Comparison of ENCODE assay signal across 20 mouse cellular contexts in the genomic region with DNA sequence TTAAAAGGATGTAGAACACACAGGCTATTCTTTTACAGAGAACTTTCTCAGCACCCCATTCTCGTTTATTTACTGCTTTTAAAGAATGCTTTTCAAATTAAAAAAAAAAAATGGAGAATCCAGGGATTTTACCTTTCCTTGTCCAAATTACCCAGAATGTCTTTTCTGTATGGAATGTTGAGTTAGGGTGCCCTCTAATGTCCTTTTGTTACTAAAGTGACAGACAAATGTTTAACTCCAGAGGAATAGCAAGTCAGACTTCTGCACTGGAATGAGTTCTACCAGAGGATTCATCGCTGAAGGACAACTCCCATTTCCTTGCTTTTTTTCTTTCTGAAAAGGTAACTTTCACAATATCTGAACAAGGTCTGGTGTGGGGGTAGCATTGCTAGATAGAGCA.
A peak's percentile ranks its signal among the peaks of the same experiment; 100 is the strongest.
DNase-seq lines count a peak whose midpoint lies in the region; TF ChIP-seq lines count a peak whose summit lies in the region.
"Had no signal": no experiment of that assay in that cellular context is flagged by ENCODE, and none has a peak within 500 bp of the region (broad histone marks: within the 10 kb centered on the region; RNA-seq: fewer than 3 reads in every experiment).

No protein-coding gene starts in this region.

- in situ Hi-C loops in ES-E14 (cut with MboI; ENCODE audit: low sequenced_read_pairs in 2 of 2, unreplicated experiment in 2 of 2) = no loop called here

- intact Hi-C loops in left cerebral cortex, postnatal 25 days (cut with DNase I) = loop anchor here (5.0 kb wide), 1 partner anchor 988 kb away; no protein-coding TSS in a partner anchor

- no peaks in the 10 kb centered on the region for H3K4me1 ChIP-seq in ES-E14 (ENCODE audit: control insufficient read depth in 2 of 2, insufficient read depth in 2 of 2, low read length in 2 of 2, poor library complexity in 1 of 2)
- H3K4me1 ChIP-seq in embryonic facial prominence, embryonic 10.5 days = no peaks in the 10 kb centered on the region
- H3K4me1 ChIP-seq: forebrain, embryonic 10.5 days; heart, embryonic 15.5 days; hindbrain, embryonic 15.5 days; intestine, embryonic 15.5 days; megakaryocyte, embryonic 14.5 days had no signal

- no peak overlapping the region for H3K9ac ChIP-seq in ES-E14 (ENCODE audit: insufficient read depth, low read depth, low read length, poor library complexity, severe bottlenecking)
- H3K9ac ChIP-seq: heart, embryonic 15.5 days; hindbrain, embryonic 15.5 days; intestine, embryonic 15.5 days had no signal

- DNase-seq in kidney, adult 9 months = peak; percentile 1
- no peak for DNase-seq in kidney, adult 8-10 months
- peak; percentile 3 to 19 for DNase-seq in left cerebral cortex, postnatal 25 days (ENCODE audit: low spot score in 2 of 2)
- DNase-seq in left cerebral cortex, adult 9 months (ENCODE audit: low spot score in 2 of 2) = no peak
- DNase-seq in 3T3-L1 (ENCODE audit: low read depth, low spot score) (peak; percentile 5), ES-E14 (ENCODE audit: low read depth, low spot score) (no peak)
- no peak for DNase-seq in right cerebral cortex, postnatal 10 days (ENCODE audit: low spot score in 2 of 2)
- no peak for DNase-seq in embryonic facial prominence, embryonic 10.5 days (ENCODE audit: low spot score)
- DNase-seq: adrenal gland, postnatal 14 days; cerebellum, adult 9-10 months; gastrocnemius, adult 2 months; heart, postnatal 4 days; layer of hippocampus, postnatal 36 days; lung, adult 18-20 months; thymus, postnatal 14 days had no signal

- no peak overlapping the region for H3K27ac ChIP-seq in ES-E14 (ENCODE audit: insufficient read depth, low read depth, low read length, poor library complexity, severe bottlenecking)
- H3K27ac ChIP-seq in embryonic facial prominence, embryonic 10.5 days (replicated peaks) = no peak overlapping the region
- H3K27ac ChIP-seq: forebrain, embryonic 10.5 days; gastrocnemius, adult 2 months; heart, embryonic 15.5 days; hindbrain, embryonic 15.5 days; intestine, embryonic 15.5 days had no signal

- 67% methylated on average over 2 of the region's 2 CpGs for WGBS in embryonic facial prominence, embryonic 10.5 days

- no peaks in the 10 kb centered on the region for H3K9me3 ChIP-seq in ES-E14 (ENCODE audit: control insufficient read depth, insufficient read depth, low read depth, low read length)
- no peaks in the 10 kb centered on the region for H3K9me3 ChIP-seq in embryonic facial prominence, embryonic 10.5 days
- H3K9me3 ChIP-seq: forebrain, embryonic 10.5 days; heart, embryonic 15.5 days; hindbrain, embryonic 15.5 days; intestine, embryonic 15.5 days; megakaryocyte, embryonic 14.5 days had no signal

- no peak overlapping the region for H3K4me3 ChIP-seq in ES-E14 (ENCODE audit: insufficient read depth in 1 of 2, low read depth in 1 of 2, low read length in 2 of 2, poor library complexity in 1 of 2, severe bottlenecking in 1 of 2)
- H3K4me3 ChIP-seq in embryonic facial prominence, embryonic 10.5 days = no peak overlapping the region
- H3K4me3 ChIP-seq: forebrain, embryonic 10.5 days; gastrocnemius, adult 2 months; heart, embryonic 15.5 days; hindbrain, embryonic 15.5 days; intestine, embryonic 15.5 days; megakaryocyte, embryonic 14.5 days had no signal

- H3K27me3 ChIP-seq in embryonic facial prominence, embryonic 10.5 days (replicated peaks; ENCODE audit: low read depth, poor library complexity, severe bottlenecking) = no peaks in the 10 kb centered on the region
- H3K27me3 ChIP-seq: heart, embryonic 15.5 days; hindbrain, embryonic 15.5 days; intestine, embryonic 15.5 days; megakaryocyte, embryonic 14.5 days had no signal

- no peaks in the 10 kb centered on the region for H3K36me3 ChIP-seq in ES-E14 (ENCODE audit: control insufficient read depth, insufficient read depth, low read length, poor library complexity, severe bottlenecking)
- no peaks in the 10 kb centered on the region for H3K36me3 ChIP-seq in embryonic facial prominence, embryonic 10.5 days (replicated peaks)
- H3K36me3 ChIP-seq: forebrain, embryonic 10.5 days; heart, embryonic 15.5 days; hindbrain, embryonic 15.5 days; intestine, embryonic 15.5 days had no signal

TF ChIP-seq in ES-E14, 5 proteins besides CTCF, POLR2A, EP300 and RAD21:
- TF ChIP-seq ZC3H11A (IDR thresholded peaks at IDR 0.05; ENCODE audit: borderline replicate concordance, low read depth, low read length) = peak; percentile 20; the same call in 1 of the 2 replicates
- TF ChIP-seq ZNF384 (IDR thresholded peaks at IDR 0.05; ENCODE audit: low read depth, low read length) = no peak

Comparison
In these comparisons a context has a peak if more than half of its experiments do, and no peak if none do; other contexts are left out.
1. DNase-seq: peak in kidney, adult 9 months (single experiment), left cerebral cortex, postnatal 25 days (2 of 2) and 3T3-L1 (single experiment); none in kidney, adult 8-10 months (0 of 2), left cerebral cortex, adult 9 months (0 of 2), ES-E14 (single experiment), right cerebral cortex, postnatal 10 days (0 of 2) and embryonic facial prominence, embryonic 10.5 days (single experiment).